In the genomic region with DNA sequence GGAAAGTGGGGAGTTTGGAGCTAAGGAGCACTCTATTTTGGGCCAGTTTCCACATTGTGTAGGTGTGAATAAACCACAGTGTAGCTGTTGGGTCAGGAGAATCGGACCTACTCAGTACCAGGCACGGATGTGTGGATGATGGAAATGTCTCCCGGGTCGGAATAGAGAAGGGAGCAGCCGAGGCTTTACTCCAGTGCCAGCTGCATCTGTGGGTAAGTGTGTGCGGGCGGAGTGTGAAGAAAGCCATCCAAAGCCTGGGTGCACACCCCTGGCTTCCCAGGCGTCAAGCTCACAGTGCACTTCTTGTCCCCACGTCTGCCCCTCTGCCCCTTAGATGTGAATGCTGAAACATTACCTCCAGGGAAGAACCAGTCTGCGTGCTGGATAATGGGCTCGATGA, we compare ENCODE assay signal across 21 mouse cellular contexts. TPM values are rescaled to one million over a fixed set of nuclear protein-coding genes. Genes with fewer than 3 reads are reported as not detected.
DNase-seq lines count a peak whose midpoint lies in the region; ATAC-seq lines count a peak whose summit lies in the region.
"Had no signal": no experiment of that assay in that cellular context is flagged by ENCODE, and none has a peak within 500 bp of the region (broad histone marks: within the 10 kb centered on the region; RNA-seq: fewer than 3 reads in every experiment).

No protein-coding gene starts in this region.

- intact Hi-C loops in left cerebral cortex, postnatal 4 days (cut with DNase I): no loop called here

- ATAC-seq in frontal cortex, adult (ENCODE audit: low TSS enrichment): peak; percentile 64
- ATAC-seq: activated CD4-positive, CD25-positive, alpha-beta regulatory T cell, adult 4 months; CD4-positive, CD25-positive, alpha-beta regulatory T cell, adult 4 months; Patski had no signal

- no peak for DNase-seq in frontal cortex, postnatal 10 days (ENCODE audit: low spot score in 2 of 2)
- DNase-seq in left cerebral cortex, adult 18-20 months (ENCODE audit: low spot score in 2 of 2): peak; percentile 28 to 57
- DNase-seq in left cerebral cortex, postnatal 4 days: no peak
- peak; percentile 59 for DNase-seq in right cerebral cortex, adult 18-20 months
- no peak for DNase-seq in right cerebral cortex, postnatal 36 days (ENCODE audit: low spot score in 2 of 2)
- peak; percentile 55 for DNase-seq in brain, adult 2 months (ENCODE audit: low read depth, low spot score)
- no peak for DNase-seq in adrenal gland, adult 8-10 months
- DNase-seq: adrenal gland, adult 2 months; adrenal gland, postnatal 10 days; adrenal gland, postnatal 14 days; adrenal gland, postnatal 25 days; adrenal gland, postnatal 36 days; B cell, adult 2 months; cerebellum, adult 11 months; cerebellum, adult 11-12 months; cerebellum, adult 18-20 months; cerebellum, adult 2 months had no signal

RNA-seq across cellular contexts. Expression of a gene that starts 43.9 kb away (rescaled TPM):
- total RNA-seq in left cerebral cortex, adult 18-20 months (2021): 10 to 100 TPM; 25.6 to 29.4 TPM
- total RNA-seq in left cerebral cortex, postnatal 4 days (2021): 10 to 100 TPM; 28.3 to 30.5 TPM
- 10 to 100 TPM; 41.5 to 45.7 (median 42.4) TPM for total RNA-seq in adrenal gland, adult 8-10 months (2022)

Comparison
In these comparisons a context has a peak if more than half of its experiments do, and no peak if none do; other contexts are left out.
1. DNase-seq: peak in left cerebral cortex, adult 18-20 months (2 of 2), right cerebral cortex, adult 18-20 months (single experiment) and brain, adult 2 months (single experiment); none in frontal cortex, postnatal 10 days (0 of 2), left cerebral cortex, postnatal 4 days (single experiment), right cerebral cortex, postnatal 36 days (0 of 2) and adrenal gland, adult 8-10 months (single experiment).